Mouse (Mus musculus) cerebellum, adult 8-10 months (tissue): Measurements from ENCODE around the gene Kcnmb4.
A peak's percentile ranks its signal among the peaks of the same experiment; 100 is the strongest.

Experiments used
- DNase-seq: peaks from one replicate; pipeline ENCODE4 v3.0.0; 2022

The Kcnmb4 gene

DNA sequence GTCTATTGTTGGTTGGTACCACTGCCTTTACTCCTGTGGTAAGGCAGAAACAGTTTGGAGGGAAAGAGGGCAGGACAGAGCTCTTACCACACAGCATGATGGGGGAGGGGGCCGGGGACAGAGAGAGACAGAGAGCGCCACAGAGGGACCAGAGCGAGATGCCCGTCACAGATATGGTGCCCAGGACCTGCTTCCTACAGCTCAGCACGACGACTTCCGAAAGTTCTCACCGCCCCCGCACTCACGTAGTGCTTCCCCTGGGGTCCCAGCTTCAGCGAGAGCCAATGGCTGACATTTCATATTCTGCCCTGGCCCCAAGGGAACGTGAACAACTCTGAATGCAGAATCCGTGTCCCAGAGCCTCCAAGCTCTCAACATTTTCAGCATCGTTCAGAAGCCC, 76.1 kb downstream of the Kcnmb4 start:
- DNase-seq = no peak

DNA sequence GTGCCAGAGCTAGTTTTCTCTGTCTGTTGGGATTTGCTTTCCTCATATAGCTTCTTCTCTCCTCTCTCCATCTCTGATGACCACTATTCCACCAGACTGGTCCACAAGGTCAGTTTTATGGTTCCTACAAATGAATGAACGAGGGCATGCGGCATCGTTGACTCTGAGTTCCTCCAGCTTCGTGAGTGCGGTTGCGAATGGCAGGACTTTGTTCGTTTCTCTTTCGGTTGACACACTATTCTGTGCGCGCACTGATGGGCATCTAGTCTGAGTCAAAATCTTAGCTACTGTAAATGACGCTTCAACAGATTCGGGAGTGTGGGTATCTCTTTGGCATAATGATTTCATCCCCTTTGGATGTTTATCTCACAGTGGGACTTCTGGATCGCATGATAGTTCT, 76.7 kb downstream of the Kcnmb4 start:
- DNase-seq = no peak

DNA sequence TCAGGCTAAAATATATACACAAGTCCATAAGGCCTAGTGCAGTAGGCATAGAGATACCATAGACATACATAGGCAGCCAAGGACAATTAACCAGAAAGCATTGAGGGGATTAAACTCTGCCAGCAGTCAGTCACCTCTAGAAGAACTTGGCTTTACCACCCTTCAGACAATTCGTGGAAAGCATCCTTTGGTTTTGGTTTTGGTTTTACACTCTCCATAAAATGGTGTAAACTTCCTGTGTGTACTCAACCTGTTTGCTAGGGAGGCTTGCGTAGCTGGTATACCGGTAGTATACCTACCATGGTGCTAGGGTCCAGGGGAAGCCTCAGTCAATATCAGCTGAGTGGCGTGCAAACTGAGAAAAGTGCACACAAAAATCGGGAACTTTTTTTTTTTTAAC, 77.4 kb downstream of the Kcnmb4 start:
- DNase-seq = no peak

DNA sequence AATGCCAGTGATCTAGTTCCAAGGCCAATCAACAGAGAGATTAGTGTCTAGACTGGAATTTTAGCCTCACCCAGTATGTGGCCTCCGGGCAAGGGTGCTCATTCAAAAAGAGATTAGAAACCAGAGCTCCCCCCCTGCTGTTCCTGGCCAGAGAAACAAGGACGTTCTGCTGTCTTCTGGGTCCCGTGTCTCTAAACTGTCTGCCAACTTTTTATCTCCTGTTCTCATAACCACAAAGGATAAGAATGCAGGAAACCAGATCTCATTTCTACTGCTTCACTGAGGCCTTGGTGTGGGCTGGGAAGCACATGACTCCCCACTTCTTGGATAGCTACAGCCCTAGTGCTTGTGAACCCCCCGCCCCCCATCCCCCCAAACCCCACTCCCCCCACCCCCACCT, 79.1 kb downstream of the Kcnmb4 start:
- no peak for DNase-seq

- DNase-seq = no peak
Observed at GRCm38 (mm10) chr10:116393790-116394475, 79.7 kb downstream of the Kcnmb4 start.

GRCm38 (mm10) chr10:116388840-116389239, 84.8 kb downstream of the Kcnmb4 start:
- DNase-seq = no peak

DNA sequence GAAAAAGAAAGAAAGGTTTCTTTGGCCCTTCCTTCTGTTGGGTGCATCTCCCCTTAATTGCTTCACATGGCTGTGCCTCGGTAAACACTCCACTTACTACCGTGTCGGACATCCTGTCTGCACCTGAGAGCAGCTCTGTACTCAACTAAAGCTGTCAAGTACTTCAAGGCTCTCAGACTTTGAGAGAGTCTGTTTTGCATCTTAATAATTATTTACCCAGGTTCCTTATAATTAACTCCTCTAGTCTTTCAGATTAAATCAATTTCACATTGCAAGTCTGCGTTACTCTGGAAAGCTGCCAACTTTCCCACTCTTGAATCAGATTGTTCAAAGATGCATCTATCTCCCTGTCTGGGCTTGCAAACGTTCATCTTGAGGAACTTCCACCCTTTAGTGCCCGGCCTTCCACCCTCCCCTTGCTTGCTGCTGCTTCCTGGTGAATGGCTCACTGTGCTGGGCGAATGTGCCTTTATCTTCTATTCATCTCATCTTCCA, 87.2 kb downstream of the Kcnmb4 start:
- DNase-seq = peak; percentile 28

DNA sequence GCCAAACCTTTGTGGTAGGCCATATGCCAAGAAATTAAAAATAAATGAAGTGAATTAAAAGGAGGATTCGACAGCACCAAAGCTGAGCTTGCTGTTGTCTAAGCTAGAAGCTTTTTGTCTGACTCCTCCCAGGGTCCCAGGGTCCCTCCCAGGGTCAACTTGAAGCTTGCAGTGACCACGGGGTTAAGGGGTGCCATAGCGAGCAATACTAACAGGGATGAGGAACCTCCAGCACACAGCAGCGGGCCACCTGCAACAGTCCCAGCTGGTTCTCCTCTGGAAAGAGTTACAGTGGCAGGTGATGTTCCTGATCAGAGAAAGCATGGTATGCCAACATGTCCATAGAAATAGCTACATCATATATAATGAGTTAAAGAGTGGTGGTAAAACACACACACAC, 89.3 kb downstream of the Kcnmb4 start:
- no peak for DNase-seq

GRCm38 (mm10) chr10:116382826-116383685, 90.6 kb downstream of the Kcnmb4 start:
- no peak for DNase-seq

DNA sequence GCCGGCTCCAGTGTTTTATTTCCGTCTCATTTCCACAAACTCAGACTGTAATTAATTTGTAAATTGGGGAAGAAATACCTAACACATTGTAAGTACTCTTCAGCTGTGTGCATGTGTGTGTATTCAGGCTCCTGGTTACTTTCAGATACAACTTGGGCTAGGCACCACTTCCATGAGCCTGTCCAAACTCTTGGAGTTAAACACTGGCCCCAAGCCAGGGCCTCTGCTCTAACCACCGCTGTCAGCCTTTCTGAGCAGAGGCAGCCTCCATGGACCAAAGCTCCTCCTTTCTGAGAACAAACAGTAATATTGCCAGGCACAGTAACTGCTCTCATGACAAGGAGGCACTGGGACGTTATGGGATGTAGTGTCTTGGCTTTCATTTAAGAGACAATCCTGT, 96.8 kb downstream of the Kcnmb4 start:
- DNase-seq = no peak

GRCm38 (mm10) chr10:116374111-116374510, 99.6 kb downstream of the Kcnmb4 start:
- peak; percentile 72 for DNase-seq

DNA sequence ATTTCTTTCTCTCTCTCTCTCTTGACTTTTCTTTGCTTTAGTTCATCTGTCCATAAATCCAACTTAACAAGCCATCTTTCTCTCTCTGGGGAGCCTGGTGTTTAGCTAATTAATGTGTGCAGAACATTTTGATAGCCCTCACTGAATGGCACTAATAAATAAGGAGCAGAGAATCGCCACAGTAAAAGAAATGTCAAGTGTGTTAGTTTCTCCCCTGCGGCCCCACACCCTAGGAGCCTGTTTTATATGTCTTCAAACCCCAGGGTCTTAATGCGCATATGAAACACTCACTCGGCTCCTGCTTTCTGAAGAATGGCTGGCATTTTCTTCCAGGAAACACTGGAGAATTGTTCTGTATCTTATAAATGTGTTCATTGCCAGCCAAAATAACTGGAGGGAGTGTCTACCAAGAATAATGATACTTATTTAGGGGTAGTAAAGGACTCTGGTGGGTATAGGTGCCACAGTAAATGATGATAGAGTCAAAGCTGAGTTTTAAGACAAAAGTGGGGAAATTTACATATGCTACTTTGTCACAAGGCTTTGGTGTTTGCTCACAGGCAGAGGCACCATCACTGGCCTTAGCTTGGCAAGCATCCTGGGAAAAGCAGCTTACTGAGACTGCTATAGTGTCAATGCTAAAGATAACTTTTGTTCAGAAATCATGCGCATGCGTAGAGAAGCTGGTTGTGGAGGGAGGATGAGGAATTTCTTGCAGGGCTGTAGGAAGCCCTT, 102.5 kb downstream of the Kcnmb4 start:
- DNase-seq = no peak
